Mouse (Mus musculus): ENCODE measurements around the gene Txndc12. TPM values are rescaled to one million over a fixed set of nuclear protein-coding genes. Genes with fewer than 3 reads are reported as not detected.

The Txndc12 gene
- polyA plus RNA-seq, 1 experiment from 2014 or later, result 129 TPM

DNA sequence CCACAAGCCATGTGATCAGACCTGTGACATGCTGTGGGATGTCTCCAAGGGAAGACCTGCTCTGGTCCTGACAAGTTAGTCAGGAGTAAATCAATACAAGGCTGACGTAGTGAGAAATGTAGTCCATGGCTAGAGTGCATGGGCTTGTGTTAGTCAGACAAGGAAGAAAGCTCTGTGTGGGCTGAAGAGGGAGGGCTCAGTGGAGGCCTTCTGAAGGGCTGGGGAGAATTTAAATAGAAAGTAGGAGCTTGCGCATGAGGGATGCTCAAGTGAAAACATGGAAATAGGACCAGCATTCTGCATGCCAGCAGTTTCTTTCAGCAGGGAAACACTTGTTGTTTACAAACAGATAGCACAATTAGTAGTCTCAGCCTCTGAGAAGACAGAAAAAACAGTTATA, 30.9 kb upstream of the Txndc12 start:
- H3K9me3 ChIP-seq (ENCODE audit: low read depth, low read length), result no peaks in the 10 kb centered on the region
- DNase-seq (no peak), ATAC-seq (ENCODE audit: insufficient read depth) (no peak)
- H3K9ac ChIP-seq, result no peak overlapping the region
- H3K4me1 ChIP-seq (ENCODE audit: insufficient read depth), result no peaks in the 10 kb centered on the region
- no peak for TF ChIP-seq CTCF (IDR thresholded peaks at IDR 0.05; ENCODE audit: low read depth)
- H3K36me3 ChIP-seq (ENCODE audit: insufficient read depth), result no peaks in the 10 kb centered on the region
- WGBS, result 74% methylated on average over 2 of the region's 2 CpGs
- no peaks in the 10 kb centered on the region for H3K27me3 ChIP-seq (ENCODE audit: insufficient read depth, low read length)
- no peak overlapping the region for H3K4me2 ChIP-seq
- no peak overlapping the region for H3K4me3 ChIP-seq (ENCODE audit: low read depth, low read length)
- no peak overlapping the region for H3K27ac ChIP-seq (ENCODE audit: low read depth)

DNA sequence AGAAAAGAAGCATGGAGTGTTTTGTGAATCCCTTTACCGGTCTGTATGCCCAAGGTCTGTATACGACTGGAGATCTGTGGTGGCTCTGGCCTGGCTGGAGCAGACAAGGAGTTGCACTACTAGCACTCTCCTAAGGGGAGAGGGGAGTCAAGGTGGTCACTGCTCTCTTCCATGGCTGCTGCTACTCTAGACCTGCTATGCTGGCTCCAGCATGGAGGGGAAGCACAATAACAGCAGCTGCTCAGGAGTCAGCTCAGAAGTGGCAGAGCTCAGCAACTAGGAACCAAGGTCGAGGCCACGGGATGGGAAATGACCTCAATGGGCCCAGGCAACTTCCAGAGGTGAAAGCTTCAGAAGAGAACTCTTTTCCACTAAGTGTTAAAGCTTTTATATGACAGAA, 23.3 kb upstream of the Txndc12 start:
- Histone ChIP-seq H3K4me1 (ENCODE audit: insufficient read depth) (no peaks in the 10 kb centered on the region), H3K36me3 (ENCODE audit: insufficient read depth) (peaks cover 8% of the 10 kb centered on the region), H3K4me3 (ENCODE audit: low read depth, low read length) (no peak overlapping the region), H3K27me3 (ENCODE audit: insufficient read depth, low read length) (no peaks in the 10 kb centered on the region), H3K4me2 (no peak overlapping the region), H3K9me3 (ENCODE audit: low read depth, low read length) (no peaks in the 10 kb centered on the region), H3K9ac (no peak overlapping the region), H3K27ac (ENCODE audit: low read depth) (no peak overlapping the region)
- no peak for TF ChIP-seq CTCF (IDR thresholded peaks at IDR 0.05; ENCODE audit: low read depth)
- 52% methylated on average over 4 of the region's 4 CpGs for WGBS
- no peak for DNase-seq
- no peak for ATAC-seq (ENCODE audit: insufficient read depth)

DNA sequence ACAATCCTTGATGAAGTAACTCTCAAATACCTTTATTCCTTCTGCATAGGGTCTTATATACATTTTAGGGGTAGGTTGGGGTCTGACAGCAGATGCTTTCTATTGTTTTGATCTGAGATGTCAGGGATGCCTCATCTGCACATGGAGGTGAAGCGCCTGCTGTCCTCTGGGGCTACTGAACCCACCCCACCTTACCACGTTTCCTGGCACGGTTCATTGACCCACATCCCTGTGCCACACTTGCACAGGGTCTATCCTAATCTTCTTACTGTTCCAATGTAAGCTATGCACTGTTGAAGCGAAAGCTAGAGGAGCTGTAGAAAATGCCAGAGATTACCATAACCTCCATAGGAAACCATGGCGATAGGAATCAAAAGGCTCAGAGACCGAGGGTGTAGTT, 22.9 kb upstream of the Txndc12 start:
- DNase-seq (no peak), ATAC-seq (ENCODE audit: insufficient read depth) (no peak; the same call in 1 of the 2 replicates)
- Histone ChIP-seq H3K4me1 (ENCODE audit: insufficient read depth) (no peaks in the 10 kb centered on the region), H3K36me3 (ENCODE audit: insufficient read depth) (peaks cover 8% of the 10 kb centered on the region), H3K4me3 (ENCODE audit: low read depth, low read length) (no peak overlapping the region), H3K9me3 (ENCODE audit: low read depth, low read length) (no peaks in the 10 kb centered on the region), H3K27ac (ENCODE audit: low read depth) (no peak overlapping the region), H3K27me3 (ENCODE audit: insufficient read depth, low read length) (no peaks in the 10 kb centered on the region), H3K9ac (no peak overlapping the region), H3K4me2 (no peak overlapping the region)
- no peak for TF ChIP-seq CTCF (IDR thresholded peaks at IDR 0.05; ENCODE audit: low read depth)
- 66% methylated on average over 6 of the region's 6 CpGs for WGBS

DNA sequence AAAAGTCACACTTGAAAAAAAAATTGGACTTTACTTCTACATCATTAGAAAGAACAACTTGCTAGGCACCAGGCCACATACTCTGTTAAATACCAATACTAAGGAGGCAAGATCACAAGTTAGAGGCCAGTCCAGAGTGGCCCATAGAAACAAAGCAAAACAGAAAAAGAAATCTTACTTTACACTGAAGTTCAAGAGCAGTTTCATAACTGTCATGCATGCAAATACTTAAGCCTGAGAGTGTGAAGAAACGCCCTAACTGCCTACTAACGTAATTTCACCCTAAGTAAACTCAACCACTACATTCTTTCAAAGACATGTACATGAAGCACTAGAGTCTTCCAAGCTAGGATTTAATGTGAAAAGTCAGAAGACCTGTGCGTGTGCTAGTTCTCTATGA, 8.7 kb upstream of the Txndc12 start:
- DNase-seq, result no peak
- no peak overlapping the region for H3K4me2 ChIP-seq
- H3K27ac ChIP-seq (ENCODE audit: low read depth), result no peak overlapping the region
- no peak overlapping the region for H3K4me3 ChIP-seq (ENCODE audit: low read depth, low read length)
- H3K9me3 ChIP-seq (ENCODE audit: low read depth, low read length), result no peaks in the 10 kb centered on the region
- no peak overlapping the region for H3K9ac ChIP-seq
- no peak for ATAC-seq (ENCODE audit: insufficient read depth)
- no peaks in the 10 kb centered on the region for H3K27me3 ChIP-seq (ENCODE audit: insufficient read depth, low read length)
- 89% methylated on average over 3 of the region's 3 CpGs for WGBS
- peaks cover 88% of the 10 kb centered on the region for H3K36me3 ChIP-seq (ENCODE audit: insufficient read depth)
- no peaks in the 10 kb centered on the region for H3K4me1 ChIP-seq (ENCODE audit: insufficient read depth)
- no peak for TF ChIP-seq CTCF (IDR thresholded peaks at IDR 0.05; ENCODE audit: low read depth)

DNA sequence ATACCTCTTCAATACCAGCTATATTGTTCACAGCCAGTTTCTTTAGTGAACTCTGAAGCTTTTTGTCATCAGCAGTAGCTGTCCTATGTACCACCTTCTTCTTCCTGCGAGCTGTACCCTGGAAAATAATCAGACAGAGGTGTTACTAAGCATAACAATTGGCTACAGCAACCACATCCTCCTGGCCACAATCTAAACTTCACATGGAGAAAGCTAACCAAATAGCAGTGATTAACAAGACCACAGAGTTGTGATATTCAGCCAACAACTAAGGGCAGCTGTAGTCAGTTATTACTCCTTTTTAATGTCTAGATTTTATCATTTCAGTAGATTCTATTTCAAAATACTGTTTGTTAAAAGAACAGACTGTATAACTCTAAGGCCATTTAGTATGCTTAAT, 8.3 kb upstream of the Txndc12 start:
- Histone ChIP-seq H3K4me1 (ENCODE audit: insufficient read depth) (no peaks in the 10 kb centered on the region), H3K27ac (ENCODE audit: low read depth) (no peak overlapping the region), H3K4me3 (ENCODE audit: low read depth, low read length) (no peak overlapping the region), H3K9me3 (ENCODE audit: low read depth, low read length) (no peaks in the 10 kb centered on the region), H3K9ac (no peak overlapping the region), H3K36me3 (ENCODE audit: insufficient read depth) (peaks cover 84% of the 10 kb centered on the region), H3K4me2 (no peak overlapping the region), H3K27me3 (ENCODE audit: insufficient read depth, low read length) (no peaks in the 10 kb centered on the region)
- DNase-seq, result no peak
- ATAC-seq (ENCODE audit: insufficient read depth), result no peak
- TF ChIP-seq CTCF (IDR thresholded peaks at IDR 0.05; ENCODE audit: low read depth), result no peak
- WGBS, result 81% methylated on average over 1 of the region's 1 CpGs

DNA sequence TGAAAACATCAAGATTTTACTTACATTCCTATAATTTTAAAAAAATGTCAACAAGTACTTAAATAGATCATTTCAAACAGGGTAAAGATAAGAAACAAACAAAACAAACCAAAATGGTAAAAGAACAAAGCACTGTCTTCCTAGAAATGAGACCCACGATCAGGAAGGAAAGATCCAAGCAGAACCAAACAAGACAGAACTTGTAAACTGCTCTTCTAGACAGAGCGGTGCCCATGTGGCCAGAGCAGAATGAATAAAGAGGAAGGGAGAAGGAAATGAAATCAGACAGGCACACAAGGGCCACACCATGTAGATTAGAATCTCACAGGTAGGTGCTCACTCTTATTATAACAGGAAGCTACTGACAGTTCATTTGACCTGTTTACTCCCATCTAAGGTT, 7.8 kb upstream of the Txndc12 start:
- H3K9ac ChIP-seq, result no peak overlapping the region
- TF ChIP-seq CTCF (IDR thresholded peaks at IDR 0.05; ENCODE audit: low read depth), result no peak

DNA sequence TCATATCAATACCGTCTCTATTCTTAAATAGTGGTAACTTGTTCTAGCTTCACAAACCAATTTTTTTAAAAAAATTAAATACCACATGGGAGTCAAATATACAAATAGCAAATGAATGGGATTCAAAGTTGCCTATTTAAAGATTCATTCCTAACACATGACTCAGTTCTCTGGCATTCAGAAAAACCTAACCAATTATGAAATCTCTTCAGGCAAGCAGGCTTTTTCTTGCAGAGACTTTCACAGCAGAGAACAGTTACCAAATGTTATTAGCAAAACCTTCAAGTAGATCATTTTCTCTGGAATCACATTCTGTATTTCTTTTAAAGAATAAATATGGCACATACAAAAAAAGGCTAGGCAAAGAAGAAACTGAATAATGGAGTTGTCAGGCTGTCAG, 3.7 kb upstream of the Txndc12 start:
- peaks cover 40% of the 10 kb centered on the region for H3K36me3 ChIP-seq (ENCODE audit: insufficient read depth)
- no peak overlapping the region for H3K9ac ChIP-seq
- 79% methylated on average over 1 of the region's 1 CpGs for WGBS
- H3K27ac ChIP-seq (ENCODE audit: low read depth), result 0 out of 2 replicates have a peak overlapping the region, but pooled peaks have one; percentile 42
- no peaks in the 10 kb centered on the region for H3K9me3 ChIP-seq (ENCODE audit: low read depth, low read length)
- DNase-seq, result no peak
- H3K4me1 ChIP-seq (ENCODE audit: insufficient read depth), result 0 out of 2 replicates have a peak, but pooled peaks cover 3% of the 10 kb centered on the region
- TF ChIP-seq CTCF (IDR thresholded peaks at IDR 0.05; ENCODE audit: low read depth), result no peak
- ATAC-seq (ENCODE audit: insufficient read depth), result no peak
- H3K4me3 ChIP-seq (ENCODE audit: low read depth, low read length), result no peak overlapping the region
- H3K27me3 ChIP-seq (ENCODE audit: insufficient read depth, low read length), result no peaks in the 10 kb centered on the region
- no peak overlapping the region for H3K4me2 ChIP-seq

More for the DNA sequence above, 7.8 kb upstream of the Txndc12 start:
- Histone ChIP-seq H3K4me3 (ENCODE audit: low read depth, low read length) (no peak overlapping the region), H3K27me3 (ENCODE audit: insufficient read depth, low read length) (no peaks in the 10 kb centered on the region), H3K36me3 (ENCODE audit: insufficient read depth) (peaks cover 79% of the 10 kb centered on the region), H3K27ac (ENCODE audit: low read depth) (no peak overlapping the region), H3K4me1 (ENCODE audit: insufficient read depth) (0 out of 2 replicates have a peak, but pooled peaks cover under 1% of the 10 kb centered on the region), H3K4me2 (no peak overlapping the region), H3K9me3 (ENCODE audit: low read depth, low read length) (no peaks in the 10 kb centered on the region)
- DNase-seq, result no peak
- 84% methylated on average over 2 of the region's 2 CpGs for WGBS
- ATAC-seq (ENCODE audit: insufficient read depth), result no peak

Measured in lung, embryonic 14.5 days (tissue).